Mouse (Mus musculus): ENCODE measurements at regions not wholly inside any gene's neighbourhood (a gene's known extent, or its start where the extent isn't known, plus 50 kb on each side); places are given as distances from the start of the nearest gene placed in this dataset.

GRCm38 (mm10) chr1:169155484-169156459, 375.5 kb downstream of the Nuf2 start:
- DNase-seq = no peak

GRCm38 (mm10) chr1:169142216-169142615, 389.0 kb downstream of the Nuf2 start:
- no peak for DNase-seq

GRCm38 (mm10) chr1:169140056-169140455, 391.2 kb downstream of the Nuf2 start:
- DNase-seq = no peak

DNA sequence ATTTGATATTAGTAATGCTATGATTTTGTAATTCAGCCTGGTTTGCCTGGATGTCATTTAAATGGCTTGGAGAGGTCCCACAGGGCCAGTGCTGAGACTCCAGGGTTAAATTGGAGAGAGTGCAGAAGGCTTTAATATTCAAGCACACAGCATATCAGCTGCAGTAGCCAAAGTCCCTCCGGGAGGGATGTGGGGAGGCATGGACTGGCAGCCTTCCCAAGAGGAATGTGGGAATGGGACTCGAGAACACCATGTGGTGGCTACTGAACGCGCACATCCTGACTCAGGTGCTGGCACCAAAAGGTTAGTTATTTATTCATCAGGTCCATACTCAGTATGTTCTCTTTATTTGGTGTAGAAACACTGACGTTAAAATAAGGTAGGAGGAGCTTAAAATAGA, 391.8 kb downstream of the Nuf2 start:
- DNase-seq = no peak

DNA sequence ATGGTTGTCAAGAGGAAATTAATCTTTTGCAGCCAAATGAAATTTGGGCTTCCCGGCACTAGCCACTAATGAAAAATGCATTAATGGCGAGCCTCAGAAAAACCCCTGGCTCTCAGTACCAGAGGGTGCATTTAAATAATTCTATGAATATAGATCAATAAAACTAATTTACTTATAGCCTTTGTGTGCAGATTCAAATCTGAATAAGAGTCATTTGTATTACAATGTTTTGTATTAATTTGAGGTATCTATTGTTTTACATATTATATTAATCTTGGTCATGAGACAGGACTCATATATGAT, 392.1 kb downstream of the Nuf2 start:
- DNase-seq = no peak

DNA sequence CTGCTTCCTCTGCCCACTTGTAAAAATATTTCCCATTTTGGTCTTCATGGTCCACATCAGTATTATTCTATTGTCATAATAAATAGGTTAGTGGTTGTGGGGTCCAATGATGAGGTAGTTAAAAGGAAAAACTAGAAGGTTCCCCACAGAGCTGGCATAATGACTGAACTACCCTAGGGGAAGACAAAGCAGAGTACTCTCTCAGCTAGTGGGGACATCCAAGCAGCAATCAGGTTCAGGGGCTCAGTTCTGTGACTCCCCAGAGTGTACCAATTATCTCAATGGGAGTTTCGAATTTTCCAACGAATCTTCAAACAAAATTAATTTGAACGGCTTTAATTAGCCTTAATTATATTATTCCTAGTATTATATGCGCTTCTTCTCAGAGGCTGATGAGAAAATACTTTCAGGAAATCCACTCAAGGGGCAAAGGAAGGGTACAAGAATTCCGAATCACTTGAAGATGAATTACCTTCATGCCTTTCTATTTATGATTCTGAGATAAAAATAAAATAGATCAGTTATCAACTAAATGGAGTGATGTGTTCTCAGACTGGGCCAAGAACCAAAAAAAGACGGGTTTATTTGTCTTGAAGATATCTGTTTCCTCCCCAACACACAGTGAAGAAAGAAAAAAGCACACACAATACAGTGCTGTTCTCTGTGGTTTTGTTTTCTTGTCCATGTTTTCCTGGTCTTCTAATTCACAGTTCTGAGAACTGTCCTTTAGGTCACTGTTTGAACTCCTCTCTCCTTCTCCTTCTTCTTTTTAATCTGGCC, 392.7 kb downstream of the Nuf2 start:
- no peak for DNase-seq

DNA sequence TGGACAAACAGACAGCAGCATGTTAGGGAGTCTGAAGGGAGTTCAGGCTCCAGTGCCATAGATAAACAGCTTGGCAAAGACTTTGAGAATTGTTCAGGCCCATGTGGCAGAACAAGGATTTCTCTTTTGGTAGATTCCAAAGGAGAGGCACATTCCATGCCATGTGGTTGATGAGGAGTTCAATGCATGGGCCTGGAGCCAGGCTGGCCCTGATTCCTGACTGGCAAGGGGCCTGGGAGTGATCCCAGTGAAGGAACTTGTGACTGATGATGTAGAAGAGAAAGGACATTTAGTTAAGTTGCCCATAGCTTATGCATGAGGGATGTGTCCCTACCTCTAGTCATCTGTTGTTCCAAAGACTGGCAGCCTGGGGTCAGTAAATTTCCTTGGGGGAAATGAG, 395.7 kb downstream of the Nuf2 start:
- no peak for DNase-seq

GRCm38 (mm10) chr1:169103669-169104068, 427.6 kb downstream of the Nuf2 start:
- DNase-seq = no peak

DNA sequence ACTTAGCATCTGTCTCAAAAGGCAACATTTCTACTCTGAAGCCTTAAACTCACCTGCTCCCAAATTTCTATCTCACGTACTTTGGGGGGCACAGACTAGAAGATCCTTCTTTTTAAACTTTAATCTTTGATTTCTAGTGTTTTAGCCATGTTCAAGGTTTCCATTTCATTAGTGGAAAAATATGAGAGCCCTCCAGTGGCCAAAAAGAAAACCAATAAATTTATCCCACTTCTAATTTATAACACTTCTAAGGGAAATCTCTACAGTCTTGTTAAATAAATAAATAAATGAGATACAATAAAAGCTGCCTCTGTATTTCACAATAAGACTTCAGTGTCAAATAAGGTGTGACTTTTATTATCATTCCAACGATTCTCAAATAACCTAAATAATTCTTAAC, 428.2 kb downstream of the Nuf2 start:
- DNase-seq = no peak

- peak; percentile 25 to 65 for DNase-seq
Observed at GRCm38 (mm10) chr1:169099221-169099620, 432.0 kb downstream of the Nuf2 start.

GRCm38 (mm10) chr1:169096737-169097136, 434.5 kb downstream of the Nuf2 start:
- no peak for DNase-seq

GRCm38 (mm10) chr1:169093602-169094354, 437.5 kb downstream of the Nuf2 start:
- peak in 1 of 2 experiments; percentile 19 for DNase-seq

DNA sequence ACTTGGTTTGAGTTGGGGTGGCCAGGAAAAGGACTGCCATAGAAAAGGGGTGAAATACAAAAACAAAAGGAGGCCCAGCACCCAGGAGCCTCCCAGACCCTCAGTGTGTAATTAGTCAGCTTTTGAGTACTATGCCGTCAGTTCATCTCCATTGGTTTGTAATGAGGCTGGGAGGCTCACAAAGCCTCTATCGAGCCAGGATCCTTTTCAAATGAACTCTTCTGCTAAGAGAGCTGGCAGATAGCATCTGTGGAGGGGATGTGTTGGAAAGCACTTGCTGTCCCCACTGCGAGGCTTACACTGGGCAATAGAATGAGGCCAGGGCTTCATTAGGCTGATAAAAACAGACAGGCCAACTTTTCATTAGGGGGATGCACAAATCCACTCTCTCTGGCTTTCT, 445.2 kb downstream of the Nuf2 start:
- no peak for DNase-seq

DNA sequence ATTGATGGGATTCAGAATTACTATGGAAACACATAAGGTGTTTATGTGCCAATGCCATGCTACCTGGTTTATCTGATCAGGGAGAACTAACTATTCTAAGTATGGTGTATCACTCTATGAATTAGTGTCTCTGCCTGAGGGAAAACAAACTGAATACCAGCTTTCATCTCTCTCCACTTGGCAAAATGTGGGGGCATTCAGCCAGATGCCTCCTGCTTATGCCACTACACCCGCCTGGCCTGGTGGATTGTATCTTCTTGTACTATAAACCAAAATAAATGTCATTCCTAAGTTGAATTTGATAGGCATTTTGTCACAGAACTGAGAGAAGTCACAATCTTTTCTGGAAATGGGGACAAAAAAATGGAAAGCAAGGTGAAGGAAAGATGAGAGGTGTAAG, 450.6 kb downstream of the Nuf2 start:
- no peak for DNase-seq

GRCm38 (mm10) chr1:169077228-169077627, 454.0 kb downstream of the Nuf2 start:
- no peak for DNase-seq

DNA sequence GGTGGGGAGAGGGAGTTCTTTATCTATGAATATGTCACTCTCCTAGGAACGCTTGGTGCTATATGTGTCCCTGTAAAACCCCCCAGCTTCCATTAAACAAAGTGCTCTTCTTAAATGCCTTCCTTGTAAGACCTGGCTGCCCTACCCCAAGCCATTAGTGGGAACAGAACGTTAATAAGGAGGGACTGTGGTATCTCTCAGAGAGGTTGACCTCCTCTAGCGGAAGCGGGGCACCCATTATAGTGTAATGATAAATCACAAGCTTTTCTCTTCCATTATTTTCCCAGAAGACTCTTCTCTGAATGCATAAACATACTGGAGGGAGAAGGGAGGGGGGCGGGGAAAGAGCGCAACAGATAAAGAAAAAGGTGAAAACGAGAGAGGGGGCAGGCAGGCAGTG, 455.3 kb downstream of the Nuf2 start:
- no peak for DNase-seq

GRCm38 (mm10) chr1:169071366-169071765, 459.9 kb downstream of the Nuf2 start:
- DNase-seq = no peak

- no peak for DNase-seq
Observed at GRCm38 (mm10) chr1:169069647-169070046, 461.6 kb downstream of the Nuf2 start.

GRCm38 (mm10) chr1:169066795-169067194, 464.5 kb downstream of the Nuf2 start:
- DNase-seq = no peak

DNA sequence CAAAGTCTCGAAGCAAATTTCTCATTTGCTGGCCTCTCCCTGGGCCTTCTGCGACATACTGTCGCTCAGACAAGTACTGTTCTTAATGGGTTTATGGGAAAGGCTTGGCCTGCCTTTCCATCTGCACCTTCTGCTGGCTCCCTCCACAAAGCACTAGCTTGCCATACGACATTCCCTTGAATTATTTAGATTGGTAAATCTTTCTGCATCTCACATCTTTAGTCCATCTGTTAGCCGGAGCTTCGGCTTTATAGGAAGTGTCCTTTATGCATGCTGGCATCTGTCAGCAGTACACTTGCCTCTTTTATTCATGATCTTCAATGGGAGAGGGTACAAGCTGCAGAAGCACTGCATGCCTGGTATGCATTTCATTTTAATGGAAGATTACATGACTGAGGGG, 470.6 kb downstream of the Nuf2 start:
- DNase-seq = no peak

DNA sequence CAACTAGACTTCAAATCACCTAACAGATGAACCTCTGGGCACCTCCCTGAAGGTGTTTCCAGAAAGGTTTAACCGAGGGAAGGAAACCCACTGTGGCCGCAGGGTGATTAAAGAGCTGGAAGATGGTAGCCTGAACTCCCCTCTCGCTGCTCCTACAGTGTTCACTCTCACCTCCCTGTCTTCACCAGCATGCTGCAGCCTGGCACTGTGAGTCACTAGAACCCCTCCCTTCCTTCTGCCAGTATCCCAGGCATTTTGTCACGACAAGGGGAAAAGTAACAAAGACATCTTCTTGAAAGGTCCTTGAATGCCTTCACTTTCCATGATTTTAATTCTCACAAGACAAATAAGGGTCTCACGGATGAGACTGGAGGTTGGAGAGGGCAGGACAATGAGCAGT, 471.1 kb downstream of the Nuf2 start:
- no peak for DNase-seq

DNA sequence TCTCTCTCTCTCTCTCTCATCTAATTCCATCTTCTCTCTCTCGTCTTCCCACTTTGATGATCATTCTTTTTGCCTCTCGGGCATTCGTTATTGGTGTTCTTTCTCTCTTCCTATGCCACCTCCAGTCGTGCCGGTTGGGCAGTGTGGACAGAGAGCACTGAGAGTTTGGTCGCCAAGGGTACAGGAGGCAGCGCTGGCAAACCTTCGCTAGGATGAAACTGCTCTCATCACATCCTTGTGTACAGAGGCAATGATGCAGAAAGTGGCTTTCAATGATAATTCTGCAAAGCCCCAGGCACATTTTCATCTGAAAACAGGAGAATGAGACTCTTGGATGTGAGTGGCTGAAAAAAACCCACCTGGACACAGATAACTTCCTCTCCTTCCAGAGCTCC, 479.4 kb downstream of the Nuf2 start:
- no peak for DNase-seq

DNA sequence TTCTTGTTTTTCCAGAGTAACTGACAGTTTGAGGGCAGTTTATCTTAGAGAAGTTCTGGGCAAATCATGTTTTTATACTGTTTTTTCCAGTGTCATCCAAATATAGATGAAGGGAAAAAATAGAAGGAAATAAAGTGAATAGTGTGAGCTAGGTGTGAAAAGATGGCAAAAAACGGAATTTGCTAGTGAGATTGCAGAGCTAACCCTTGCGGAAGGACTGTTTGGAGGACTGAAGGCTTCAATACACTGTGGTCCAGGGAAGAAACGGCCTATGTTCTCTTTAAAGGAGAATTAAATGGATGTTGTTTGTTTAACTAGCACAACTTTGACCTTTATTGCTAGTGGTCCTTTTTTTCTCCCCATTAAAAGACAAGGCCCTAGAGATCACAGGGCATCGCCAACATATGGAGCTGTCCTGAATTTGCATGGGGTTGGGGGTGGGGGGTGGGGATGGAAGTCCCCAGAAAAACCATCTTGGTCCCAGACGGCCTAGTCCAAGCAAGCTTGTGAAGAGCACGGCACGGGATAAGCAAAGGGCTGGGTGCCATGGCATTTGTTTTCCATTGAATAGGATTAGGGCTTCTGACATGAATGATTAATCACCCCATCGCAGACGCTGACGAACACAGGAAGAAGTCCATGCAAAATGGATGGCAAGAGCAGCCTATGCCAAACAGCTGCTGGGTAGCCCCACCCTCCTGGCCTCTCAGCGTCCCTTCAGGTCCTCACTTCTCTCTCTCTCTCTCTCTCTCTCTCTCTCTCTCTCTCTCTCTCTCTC, 480.0 kb downstream of the Nuf2 start:
- DNase-seq = no peak
